Mouse (Mus musculus): Measurements from ENCODE around the gene Ankrd63.

Ankrd63 gene

GRCm38 (mm10) chr2:118726873-118727272 is 23.1 kb upstream of the Ankrd63 start:
- no peak for DNase-seq (ENCODE audit: low spot score)

- DNase-seq (ENCODE audit: low spot score) = no peak
Measured at GRCm38 (mm10) chr2:118725511-118725910, 21.7 kb upstream of the Ankrd63 start.

GRCm38 (mm10) chr2:118723693-118724486 is 20.1 kb upstream of the Ankrd63 start:
- peak; percentile 25 for DNase-seq (ENCODE audit: low spot score)

- DNase-seq (ENCODE audit: low spot score) = peak; percentile 22
Measured at GRCm38 (mm10) chr2:118716677-118717076, 12.9 kb upstream of the Ankrd63 start.

- no peak for DNase-seq (ENCODE audit: low spot score)
Measured at GRCm38 (mm10) chr2:118714230-118714629, 10.5 kb upstream of the Ankrd63 start.

GRCm38 (mm10) chr2:118713631-118714030 is 9.9 kb upstream of the Ankrd63 start:
- DNase-seq (ENCODE audit: low spot score) = no peak

GRCm38 (mm10) chr2:118711038-118711494 is 7.3 kb upstream of the Ankrd63 start:
- peak; percentile 77 for DNase-seq (ENCODE audit: low spot score)

- no peak for DNase-seq (ENCODE audit: low spot score)
Measured at GRCm38 (mm10) chr2:118709655-118710221, 6.0 kb upstream of the Ankrd63 start.

- DNase-seq (ENCODE audit: low spot score) = no peak
Measured at GRCm38 (mm10) chr2:118708472-118708871, 4.7 kb upstream of the Ankrd63 start.

- no peak for DNase-seq (ENCODE audit: low spot score)
Measured at GRCm38 (mm10) chr2:118706436-118706835, 2.7 kb upstream of the Ankrd63 start.

- peak; percentile 69 for DNase-seq (ENCODE audit: low spot score)
Measured at GRCm38 (mm10) chr2:118702883-118703761, 641 bp downstream of the Ankrd63 start.

GRCm38 (mm10) chr2:118701971-118702882 is 1.5 kb downstream of the Ankrd63 start:
- DNase-seq (ENCODE audit: low spot score) = no peak

GRCm38 (mm10) chr2:118701161-118701560 is 2.6 kb downstream of the Ankrd63 start:
- DNase-seq (ENCODE audit: low spot score) = no peak

GRCm38 (mm10) chr2:118700179-118701062 is 3.3 kb downstream of the Ankrd63 start:
- peak; percentile 95 for DNase-seq (ENCODE audit: low spot score)

GRCm38 (mm10) chr2:118697955-118698354 is 5.8 kb downstream of the Ankrd63 start:
- DNase-seq (ENCODE audit: low spot score) = peak; percentile 70

- DNase-seq (ENCODE audit: low spot score) = no peak
Measured at GRCm38 (mm10) chr2:118697311-118697877, 6.4 kb downstream of the Ankrd63 start.

GRCm38 (mm10) chr2:118696451-118697308 is 7.1 kb downstream of the Ankrd63 start:
- DNase-seq (ENCODE audit: low spot score) = peak; percentile 75

GRCm38 (mm10) chr2:118695677-118696232 is 8.0 kb downstream of the Ankrd63 start:
- no peak for DNase-seq (ENCODE audit: low spot score)
